Mouse (Mus musculus) bone marrow, adult 2 months (tissue): ENCODE results near the gene Ggt7.

Experiments
- CTCF ChIP-seq: fragments of 200-500 bp; IDR thresholded peaks from 2 replicates; pipeline ENCODE4 v1.5.1; 2011; ENCODE audit warnings: low read length, control low read depth; ENCODE audit not compliant: control insufficient read depth, insufficient read depth
- POLR2A ChIP-seq: fragments of 200-500 bp; IDR thresholded peaks from 2 replicates; pipeline ENCODE4 v1.6.1; 2011; ENCODE audit warnings: low read depth, mild to moderate bottlenecking, control low read depth, low read length, borderline replicate concordance; ENCODE audit not compliant: control insufficient read depth

- peak; percentile 75 for TF ChIP-seq CTCF
- TF ChIP-seq POLR2A, result no peak
These were observed 5.6 kb downstream of the Ggt7 start for GRCm38 (mm10) chr2:155512479-155512878.
